Mouse (Mus musculus): ENCODE measurements around the gene Epb41l4b. TPM values are rescaled to one million over a fixed set of nuclear protein-coding genes. Genes with fewer than 3 reads are reported as not detected.

Epb41l4b gene
- total RNA-seq, 2 experiments from 2014 or later = 0.47 to 3.5 TPM

DNA sequence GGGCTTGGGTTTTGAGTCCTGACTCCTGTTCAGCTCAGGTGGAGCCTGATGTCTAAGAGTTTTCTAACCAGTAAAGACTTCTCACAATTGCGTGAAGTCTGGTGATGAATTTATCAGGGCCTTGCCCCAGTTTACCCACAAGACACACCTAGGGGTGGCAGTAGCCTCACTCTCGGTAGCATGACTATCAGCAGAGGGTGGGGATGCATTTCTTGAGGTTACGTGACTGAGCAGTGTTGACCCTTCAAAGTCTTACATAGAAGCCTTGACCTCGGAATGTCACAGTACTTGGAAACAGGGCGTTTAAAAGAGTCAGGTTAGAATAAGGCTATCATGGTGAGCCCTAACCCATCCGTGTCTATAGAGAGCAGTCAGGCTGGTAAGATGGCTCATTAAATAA is 23.3 kb downstream of the Epb41l4b start:
- ATAC-seq (replicated peaks; ENCODE audit: low FRiP score, low TSS enrichment, poor library complexity, severe bottlenecking) = no peak

DNA sequence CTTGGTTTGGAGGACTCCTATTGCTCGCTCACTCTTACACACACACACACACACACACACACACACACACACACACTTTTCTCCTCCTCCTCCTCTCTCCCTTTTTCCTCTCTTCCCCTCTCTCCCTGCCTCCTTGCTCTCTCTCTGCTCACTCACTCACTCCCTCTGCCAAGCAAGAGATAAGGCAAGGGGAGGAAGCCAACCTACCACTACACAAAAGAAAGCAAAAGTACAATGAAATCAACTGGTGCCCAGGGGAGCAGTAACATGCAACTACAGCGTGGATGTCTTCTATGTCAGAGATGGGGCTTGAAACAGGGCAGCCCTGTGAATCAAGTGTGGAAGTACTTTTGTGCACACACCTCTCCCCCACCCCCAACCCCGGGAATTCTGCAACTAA is 24.4 kb downstream of the Epb41l4b start:
- ATAC-seq (replicated peaks; ENCODE audit: low FRiP score, low TSS enrichment, poor library complexity, severe bottlenecking) = peak; percentile 50; the same call in 1 of the 2 replicates

DNA sequence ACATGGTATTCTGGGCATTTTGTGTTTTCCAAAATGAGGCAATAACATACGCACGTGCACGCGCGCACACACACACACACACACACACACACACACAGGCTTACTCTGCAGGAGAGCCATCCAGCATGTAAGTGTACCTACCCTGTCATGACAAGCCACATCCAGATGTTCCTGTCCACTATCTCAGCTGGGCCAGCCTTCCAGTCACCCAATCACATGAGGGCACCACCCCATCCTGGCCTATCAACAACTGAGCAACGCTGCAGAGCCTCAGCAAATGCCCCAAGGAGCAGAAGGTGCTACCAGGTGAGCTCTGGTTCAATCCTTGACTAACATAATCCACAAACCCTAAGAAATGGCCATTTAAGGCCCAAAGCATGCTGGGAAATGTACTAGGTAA is 27.0 kb downstream of the Epb41l4b start:
- peak; percentile 76 for ATAC-seq (replicated peaks; ENCODE audit: low FRiP score, low TSS enrichment, poor library complexity, severe bottlenecking)

DNA sequence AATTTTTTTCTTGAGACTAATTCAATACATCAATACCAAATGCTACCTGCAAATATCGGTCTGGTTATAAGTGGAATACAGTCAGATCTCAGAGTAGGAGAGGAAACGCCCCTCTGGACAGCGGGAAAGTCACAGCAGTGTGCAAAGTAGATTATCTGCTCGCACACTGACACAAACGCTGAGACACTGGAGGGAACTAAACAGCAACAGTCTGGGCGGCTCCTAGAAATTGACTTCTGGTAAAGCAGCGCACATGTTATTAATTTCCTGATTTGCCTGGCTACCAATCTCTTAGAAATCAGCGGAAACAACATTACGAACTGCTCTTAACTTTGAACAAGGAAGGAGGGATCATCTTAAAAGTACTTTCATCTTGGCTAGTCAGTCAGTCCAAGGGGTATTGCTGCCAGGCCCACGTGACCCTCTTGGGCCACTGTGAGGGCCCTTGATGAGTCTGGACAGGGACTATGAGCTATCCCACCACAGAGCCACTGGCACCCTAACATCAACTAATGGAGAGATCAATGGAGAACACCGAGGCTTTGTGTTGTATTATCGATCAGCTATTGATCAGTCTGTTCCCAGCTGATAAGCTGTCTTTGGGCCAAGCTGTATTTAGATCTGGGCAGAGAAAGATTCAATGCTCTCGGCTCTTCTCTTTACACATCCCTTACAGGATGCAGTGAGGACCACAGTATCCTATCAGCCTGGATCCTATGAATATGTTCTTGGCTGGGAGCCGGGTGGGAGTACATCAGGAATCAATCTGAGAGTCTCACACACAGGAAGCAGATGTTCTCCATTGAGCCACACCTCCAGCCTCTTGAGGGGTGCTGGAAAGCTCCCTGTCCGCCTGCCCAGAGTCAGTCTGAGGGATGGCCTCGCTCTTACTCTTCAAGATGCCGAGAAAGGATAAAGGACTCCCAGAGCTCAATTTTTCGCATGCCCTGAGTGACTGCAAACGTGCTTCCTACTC is 28.3 kb downstream of the Epb41l4b start:
- no peak for ATAC-seq (replicated peaks; ENCODE audit: low FRiP score, low TSS enrichment, poor library complexity, severe bottlenecking)

DNA sequence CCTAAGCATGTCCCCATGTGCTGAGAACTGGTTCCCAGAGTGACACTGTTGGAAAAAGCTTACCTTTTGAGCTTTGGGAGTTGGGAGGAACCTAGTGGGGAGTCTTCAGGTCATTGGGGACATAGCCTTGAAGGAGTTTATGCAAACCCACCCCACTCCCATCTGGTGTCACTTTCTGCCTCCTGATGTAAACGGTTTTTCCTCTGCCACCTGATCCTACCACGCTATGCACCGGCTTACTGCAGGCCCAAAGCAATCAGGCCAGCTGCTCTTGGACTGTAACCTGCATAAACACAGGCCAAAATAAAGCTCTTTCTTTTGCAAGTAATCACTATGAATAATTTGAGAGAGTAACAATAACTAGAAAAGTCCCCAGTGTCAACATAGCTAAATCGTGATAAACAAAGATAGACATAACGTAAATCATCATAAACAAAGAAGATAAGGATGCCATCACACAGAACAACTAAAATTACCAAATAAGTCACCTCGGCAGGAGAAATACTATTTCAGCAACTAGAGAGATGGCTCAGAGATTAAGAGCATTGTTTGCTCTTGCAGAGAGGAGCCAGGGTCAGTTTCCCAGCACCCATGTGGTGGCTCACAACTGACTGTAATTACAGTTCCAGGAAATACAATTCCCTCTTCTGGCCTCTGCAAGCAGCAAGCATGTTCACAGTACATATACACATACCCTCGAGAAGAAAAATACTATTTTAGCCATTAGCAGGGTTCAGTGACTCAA is 29.6 kb downstream of the Epb41l4b start:
- no peak for ATAC-seq (replicated peaks; ENCODE audit: low FRiP score, low TSS enrichment, poor library complexity, severe bottlenecking)

DNA sequence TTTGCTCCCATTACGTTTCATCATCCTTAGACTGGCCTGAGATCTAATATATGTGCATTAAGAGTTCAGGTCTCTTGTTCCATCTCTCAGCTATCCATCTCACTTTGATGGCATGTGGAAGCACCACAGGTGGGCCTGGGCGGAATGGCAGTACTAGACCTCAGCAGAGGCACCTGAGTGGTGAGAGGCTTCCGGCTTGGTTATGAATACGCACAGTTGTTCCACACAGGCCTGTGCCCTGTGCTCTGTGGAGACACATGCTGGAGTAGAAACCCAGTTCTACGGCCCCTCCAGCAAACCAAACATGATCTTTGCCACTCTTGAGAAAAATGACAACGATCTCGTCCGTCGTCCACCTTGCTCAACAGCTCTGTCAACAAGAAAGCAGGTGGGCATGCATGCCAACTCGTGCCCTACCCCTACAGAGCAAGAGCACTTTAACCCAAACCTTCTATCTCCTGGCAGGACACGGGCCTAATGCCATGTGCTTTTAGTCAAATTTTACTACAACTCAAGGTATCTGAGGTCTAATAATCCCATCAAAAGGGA is 31.2 kb downstream of the Epb41l4b start:
- no peak for ATAC-seq (replicated peaks; ENCODE audit: low FRiP score, low TSS enrichment, poor library complexity, severe bottlenecking)

DNA sequence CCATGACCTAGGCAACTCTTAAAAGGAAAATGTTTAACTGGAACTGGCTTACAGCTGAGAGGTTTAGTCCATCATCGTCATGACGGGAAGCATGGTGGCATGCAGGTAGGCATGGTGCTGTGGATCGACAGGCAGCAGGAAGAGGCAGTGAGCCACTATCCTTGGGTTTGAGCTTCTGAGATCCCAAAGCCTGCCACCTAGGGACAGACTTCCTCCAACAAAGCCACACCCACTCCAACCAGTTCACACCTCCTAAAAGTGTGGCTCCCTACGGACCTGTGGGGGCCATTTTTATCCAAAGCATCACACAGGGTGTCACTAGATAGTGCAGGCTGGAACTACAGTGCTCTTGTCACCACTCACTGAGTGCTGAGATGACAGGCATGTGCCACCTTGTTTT is 31.8 kb downstream of the Epb41l4b start:
- ATAC-seq (replicated peaks; ENCODE audit: low FRiP score, low TSS enrichment, poor library complexity, severe bottlenecking) = no peak

DNA sequence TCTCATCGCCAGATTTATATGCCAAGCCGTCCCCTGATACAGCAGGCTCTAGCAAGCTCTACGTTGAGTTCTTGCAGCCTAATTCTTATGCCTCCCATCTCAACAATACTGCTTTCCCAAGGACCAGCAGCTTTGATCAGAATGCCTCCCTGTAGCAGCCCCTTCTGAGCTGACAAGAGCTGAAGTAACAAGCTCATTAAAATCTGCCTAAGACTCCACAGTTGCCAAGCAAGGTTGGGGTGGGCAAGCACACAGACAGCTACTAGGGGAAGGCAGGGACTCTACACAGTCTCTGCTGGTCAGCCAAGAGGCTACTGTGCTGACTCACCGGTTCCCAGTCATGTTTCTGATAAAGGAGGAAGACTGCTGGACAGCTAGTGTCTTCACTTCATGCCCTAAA is 33.7 kb downstream of the Epb41l4b start:
- ATAC-seq (replicated peaks; ENCODE audit: low FRiP score, low TSS enrichment, poor library complexity, severe bottlenecking) = no peak

DNA sequence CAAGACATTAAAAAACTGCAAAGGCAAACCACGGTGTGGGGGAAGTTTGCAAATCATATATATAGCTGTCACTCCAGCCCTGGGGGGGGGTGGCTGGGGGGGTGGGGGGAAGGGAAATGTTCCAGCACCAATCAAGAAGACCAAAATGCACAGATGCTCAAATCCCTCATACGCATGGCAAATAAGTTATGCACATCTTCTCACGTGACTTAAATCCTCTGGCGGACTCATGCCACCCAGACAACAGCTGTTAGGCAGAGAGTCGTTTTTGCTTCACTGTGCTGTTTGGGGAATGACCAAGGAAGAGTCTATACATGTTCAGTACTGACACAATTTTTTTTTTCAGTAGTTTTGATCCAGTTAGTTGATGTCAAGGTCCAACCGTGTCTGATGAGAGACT is 37.9 kb downstream of the Epb41l4b start:
- ATAC-seq (replicated peaks; ENCODE audit: low FRiP score, low TSS enrichment, poor library complexity, severe bottlenecking) = no peak

DNA sequence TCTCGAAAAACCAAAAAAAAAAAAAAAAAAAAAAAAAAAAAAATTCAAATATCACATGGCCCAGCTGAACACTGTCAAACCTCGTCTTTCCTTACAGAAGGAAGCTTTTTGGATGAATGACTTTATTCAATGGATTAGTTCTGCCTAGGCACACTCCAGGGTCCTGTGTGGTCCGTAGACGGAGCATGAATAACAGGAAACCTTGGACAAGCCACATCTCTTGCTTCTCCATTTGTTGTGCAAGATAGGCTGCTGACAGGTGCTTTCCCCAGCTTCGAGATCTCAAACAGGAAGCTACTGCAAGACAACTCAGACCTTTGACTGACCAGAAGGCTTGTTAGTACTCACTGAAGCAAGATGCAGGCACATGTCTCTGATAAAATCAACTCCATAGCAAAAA is 39.4 kb downstream of the Epb41l4b start:
- no peak for ATAC-seq (replicated peaks; ENCODE audit: low FRiP score, low TSS enrichment, poor library complexity, severe bottlenecking)

DNA sequence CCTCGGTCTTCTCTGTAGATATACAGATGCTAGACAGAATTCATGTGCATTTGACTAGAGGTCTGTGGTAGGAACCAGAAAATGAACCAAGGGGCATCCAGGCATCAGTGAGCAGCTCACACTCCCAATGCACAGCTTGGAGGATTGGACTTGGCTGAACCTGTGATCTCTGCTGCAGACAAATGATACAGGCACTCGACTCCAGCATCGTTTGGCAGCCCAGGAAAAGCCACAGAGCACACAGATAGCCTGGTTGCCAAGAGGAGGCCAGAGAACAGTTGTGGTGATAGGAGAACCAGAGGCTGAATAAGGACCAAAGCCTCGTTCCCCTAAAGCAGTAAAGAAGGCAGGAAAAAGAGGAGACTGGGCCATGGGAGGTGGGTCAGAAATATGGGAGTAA is 42.1 kb downstream of the Epb41l4b start:
- ATAC-seq (replicated peaks; ENCODE audit: low FRiP score, low TSS enrichment, poor library complexity, severe bottlenecking) = no peak

DNA sequence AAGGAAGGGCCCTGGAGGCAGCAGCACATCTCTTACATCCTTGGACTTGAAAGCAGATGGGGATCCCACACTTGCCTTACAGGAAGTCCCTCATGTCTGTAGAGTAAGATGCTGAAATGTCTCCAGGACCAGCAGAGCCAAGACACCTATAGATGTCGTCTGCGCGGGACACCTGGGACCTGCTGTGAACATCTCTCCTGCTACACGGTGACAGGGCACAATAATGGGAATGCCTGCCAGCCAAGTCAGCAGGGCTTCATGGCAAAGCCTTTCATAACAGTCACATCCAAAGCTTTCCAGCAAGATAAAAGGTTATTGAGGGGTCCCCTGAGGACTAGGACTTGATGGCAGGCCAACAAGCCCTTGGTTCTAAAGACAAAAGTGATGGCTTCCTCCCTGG is 45.8 kb downstream of the Epb41l4b start:
- ATAC-seq (replicated peaks; ENCODE audit: low FRiP score, low TSS enrichment, poor library complexity, severe bottlenecking) = no peak

DNA sequence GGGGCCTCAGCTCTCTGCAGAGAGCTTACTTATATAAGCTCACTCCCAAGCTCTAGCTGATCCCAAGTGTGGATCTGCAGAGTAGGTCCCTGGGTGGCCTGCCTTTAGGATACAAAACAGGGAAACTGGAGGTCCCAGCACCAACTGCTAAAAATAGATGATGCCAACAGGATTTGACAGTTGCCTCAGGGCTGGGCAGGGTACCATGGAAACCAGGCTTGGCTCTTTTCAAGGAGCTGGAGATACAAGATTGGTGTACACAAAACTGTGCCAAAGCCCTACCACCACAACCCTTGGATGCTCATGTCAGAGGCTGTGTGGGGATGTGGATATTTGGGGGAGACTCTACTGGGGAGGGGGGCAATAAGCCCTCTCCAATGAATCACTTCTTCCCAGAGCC is 47.7 kb downstream of the Epb41l4b start:
- ATAC-seq (replicated peaks; ENCODE audit: low FRiP score, low TSS enrichment, poor library complexity, severe bottlenecking) = no peak

DNA sequence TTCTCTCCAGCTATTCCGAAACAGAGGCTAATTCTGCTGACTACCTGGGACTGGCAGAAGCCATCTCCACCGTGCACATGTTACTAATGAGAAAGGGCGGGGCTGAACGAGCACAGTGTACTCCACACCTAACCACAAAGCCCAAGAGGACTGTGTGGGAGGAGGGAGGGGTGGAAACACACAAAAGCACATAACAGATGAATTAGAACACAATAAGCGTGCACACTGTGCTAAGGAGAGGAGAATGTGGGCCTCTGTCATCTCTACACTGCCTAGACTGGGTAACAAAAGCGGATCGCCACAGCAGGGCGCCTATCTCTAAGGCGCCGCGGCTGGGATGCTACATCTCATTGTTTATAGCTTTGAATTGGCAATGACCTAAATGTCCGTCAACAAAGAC is 51.9 kb downstream of the Epb41l4b start:
- peak; percentile 68 for ATAC-seq (replicated peaks; ENCODE audit: low FRiP score, low TSS enrichment, poor library complexity, severe bottlenecking)

DNA sequence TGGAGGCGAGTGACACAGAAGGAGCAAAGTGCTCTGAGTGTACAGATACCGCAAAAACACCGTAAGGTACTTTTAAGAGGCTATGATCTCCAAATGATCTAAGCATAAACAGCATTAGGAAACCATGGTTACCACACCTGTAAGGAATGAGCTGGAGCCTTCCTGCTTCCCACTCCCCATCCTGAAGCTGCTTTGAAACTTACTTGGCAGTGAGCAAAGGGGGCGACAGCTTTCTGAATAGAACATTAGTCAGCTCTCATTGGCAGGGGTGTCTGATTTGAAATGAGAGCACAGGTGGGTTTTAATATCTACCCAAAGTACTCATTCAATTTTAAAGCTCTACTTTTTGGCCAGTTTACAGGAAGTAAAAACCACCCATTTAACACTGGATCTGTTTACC is 54.9 kb downstream of the Epb41l4b start:
- no peak for ATAC-seq (replicated peaks; ENCODE audit: low FRiP score, low TSS enrichment, poor library complexity, severe bottlenecking)

DNA sequence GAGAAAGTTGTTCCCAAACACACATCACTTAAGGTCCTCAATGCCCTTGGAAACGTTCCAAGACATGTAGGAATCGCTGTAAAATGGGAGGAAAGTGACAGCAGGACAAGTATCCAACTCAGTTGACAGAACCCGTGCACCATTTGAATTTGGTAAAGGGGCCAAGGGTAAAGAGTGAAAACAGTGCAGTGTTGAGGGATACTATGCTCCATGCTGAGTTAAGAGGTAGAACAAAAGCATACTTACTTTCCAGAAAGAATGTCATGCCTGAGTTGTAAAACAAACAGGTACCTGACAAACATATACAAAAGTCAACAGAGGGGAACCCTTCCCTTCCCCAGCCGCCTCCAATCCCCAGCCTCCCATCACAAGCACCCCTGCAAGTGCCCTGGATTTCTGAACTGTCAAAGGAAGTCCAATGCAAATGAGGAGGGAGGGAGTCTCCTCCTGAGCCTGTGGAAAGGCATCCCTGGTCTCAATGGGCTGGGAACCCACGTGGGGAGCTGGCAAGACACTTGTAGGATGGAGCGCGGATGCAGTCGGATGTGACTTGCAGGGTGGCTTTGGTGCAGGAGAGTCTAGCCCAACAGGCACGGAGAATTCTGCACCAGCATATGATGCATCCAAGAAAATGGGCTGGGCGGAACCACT is 57.4 kb downstream of the Epb41l4b start:
- ATAC-seq (replicated peaks; ENCODE audit: low FRiP score, low TSS enrichment, poor library complexity, severe bottlenecking) = no peak

DNA sequence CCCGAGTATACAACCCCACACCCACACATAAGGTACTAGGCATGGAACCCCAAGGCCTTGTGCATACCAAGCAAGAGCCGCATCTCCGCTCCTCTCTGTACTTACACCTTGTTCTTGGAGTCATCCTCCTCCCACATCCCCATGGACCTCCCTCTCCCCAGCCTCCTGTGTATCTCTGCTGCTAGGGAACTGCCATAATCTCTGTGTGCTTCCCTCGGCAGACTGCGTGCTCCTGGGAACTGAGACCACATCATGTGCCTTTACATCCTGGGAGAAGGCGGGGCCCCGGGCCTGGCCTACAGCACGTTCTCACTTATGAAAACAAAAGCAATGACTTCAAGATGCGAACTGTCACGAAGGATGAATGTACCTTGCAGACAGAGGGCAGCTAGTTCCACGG is 59.6 kb downstream of the Epb41l4b start:
- ATAC-seq (replicated peaks; ENCODE audit: low FRiP score, low TSS enrichment, poor library complexity, severe bottlenecking) = no peak

DNA sequence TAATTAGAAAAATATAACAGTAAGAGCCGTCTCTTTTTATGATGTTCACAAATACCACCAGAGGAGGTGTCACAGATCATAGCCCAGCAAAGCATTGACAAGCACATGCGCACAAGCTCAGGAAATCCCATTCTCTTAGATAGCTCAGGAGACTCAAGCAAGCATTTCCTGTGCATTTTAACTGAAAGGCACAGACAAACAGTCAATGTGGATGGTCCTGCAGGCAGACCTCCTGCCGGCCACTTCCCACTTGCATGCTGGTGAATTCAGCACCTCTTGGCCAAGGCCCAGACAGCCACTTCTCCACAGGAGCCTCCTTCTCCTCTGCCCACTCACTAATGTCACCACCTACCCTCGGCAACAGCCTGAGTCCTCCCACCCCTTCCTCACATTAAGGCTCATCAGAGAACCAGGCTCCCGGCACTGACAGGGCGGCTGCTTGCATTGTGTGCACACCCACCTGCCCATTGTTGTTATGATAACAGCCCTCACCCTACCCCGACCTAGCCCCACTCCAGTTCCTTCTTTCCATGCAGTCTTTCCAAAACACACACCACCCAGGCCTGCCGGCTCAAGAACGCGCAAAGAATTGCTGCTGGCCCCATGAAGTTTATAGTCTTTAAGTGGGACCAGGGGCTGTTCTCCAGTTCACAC is 60.3 kb downstream of the Epb41l4b start:
- ATAC-seq (replicated peaks; ENCODE audit: low FRiP score, low TSS enrichment, poor library complexity, severe bottlenecking) = no peak; the same call in 1 of the 2 replicates

DNA sequence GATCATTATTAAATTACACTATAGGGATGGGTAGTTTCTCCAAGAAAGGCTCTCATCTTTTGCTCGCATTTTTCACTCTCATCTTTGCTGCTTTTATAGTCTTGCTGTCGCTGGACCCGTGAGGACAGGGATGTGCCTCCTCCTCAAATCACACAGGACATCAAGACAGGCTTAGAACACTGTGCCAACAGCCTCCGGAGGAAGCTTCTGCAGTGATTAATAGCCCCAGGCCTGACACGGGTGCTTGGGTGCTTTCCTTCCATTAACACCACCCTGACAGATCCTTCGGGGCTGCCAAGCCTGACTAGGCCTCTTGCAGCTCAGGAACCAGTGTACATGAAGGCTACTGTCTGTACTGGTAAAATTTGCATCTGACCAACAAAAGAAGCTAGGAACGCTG is 61.8 kb downstream of the Epb41l4b start:
- ATAC-seq (replicated peaks; ENCODE audit: low FRiP score, low TSS enrichment, poor library complexity, severe bottlenecking) = no peak
